Mouse (Mus musculus) spleen, postnatal 10 days (tissue): ENCODE results near the gene Arl6.
A peak's percentile ranks its signal among the peaks of the same experiment; 100 is the strongest.

Source experiments
- DNase-seq, 2 experiments: peaks; one replicate each; pipeline ENCODE4 v3.0.0; 2021 to 2022; ENCODE audit warnings: low spot score in 2 of 2

The Arl6 gene

DNA sequence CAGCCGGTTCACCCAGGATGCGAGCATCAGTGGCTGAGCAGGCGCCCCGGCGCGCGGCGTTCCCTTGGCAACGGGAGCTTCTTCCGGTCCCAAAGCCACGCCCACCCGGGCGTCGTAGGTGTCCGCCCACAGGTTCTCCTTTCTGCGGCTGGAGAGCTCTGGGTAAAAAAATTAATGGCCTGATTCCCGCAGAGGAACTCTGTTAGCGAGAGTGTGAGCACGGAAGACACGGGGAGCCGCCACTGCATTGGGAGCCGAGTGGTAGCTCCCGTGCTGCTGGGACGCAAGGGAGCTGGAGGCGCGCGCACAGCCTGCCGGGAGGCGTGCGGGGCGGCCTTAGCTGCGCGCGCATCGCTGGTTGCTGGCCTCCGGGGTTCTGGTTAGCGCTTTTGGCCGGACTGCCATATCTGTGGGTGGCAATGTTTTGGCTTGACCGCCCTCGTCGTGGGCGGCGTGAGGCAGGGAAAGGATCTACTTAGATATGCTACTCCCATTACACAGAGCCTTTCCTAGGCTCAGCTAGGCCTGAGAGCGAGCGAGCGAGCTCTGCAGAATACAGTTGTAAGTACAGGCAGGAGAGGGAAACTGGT is at the start of gene Arl6:
Gene Arl6, minus strand, starts transcription at position 290 of the 590 bp plus-strand sequence.
- peak; percentile 80 to 93 for DNase-seq

DNA sequence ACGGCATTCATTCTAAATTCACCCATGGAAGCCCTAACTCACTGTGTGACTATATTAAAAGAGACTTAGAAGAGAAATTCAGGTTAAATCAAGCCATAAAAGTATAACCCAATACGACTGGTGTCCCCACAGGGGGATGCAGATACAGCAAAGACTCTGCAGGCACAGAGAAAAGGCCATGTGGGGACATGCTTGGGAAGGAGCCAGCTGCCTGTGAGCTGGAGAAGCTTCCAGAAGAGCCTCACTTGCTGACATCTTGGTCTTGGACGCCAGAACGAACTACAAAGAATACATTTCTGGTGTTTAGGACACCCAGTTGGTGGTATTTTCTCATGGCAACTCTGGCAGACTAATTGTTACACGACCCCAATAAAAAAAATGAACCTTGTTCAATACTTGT is 45.9 kb upstream of the Arl6 start:
- no peak for DNase-seq

GRCm38 (mm10) chr16:59683434-59683833 is 44.2 kb upstream of the Arl6 start:
- peak; percentile 7 to 57 for DNase-seq

GRCm38 (mm10) chr16:59682216-59682891 is 43.2 kb upstream of the Arl6 start:
- DNase-seq = no peak

DNA sequence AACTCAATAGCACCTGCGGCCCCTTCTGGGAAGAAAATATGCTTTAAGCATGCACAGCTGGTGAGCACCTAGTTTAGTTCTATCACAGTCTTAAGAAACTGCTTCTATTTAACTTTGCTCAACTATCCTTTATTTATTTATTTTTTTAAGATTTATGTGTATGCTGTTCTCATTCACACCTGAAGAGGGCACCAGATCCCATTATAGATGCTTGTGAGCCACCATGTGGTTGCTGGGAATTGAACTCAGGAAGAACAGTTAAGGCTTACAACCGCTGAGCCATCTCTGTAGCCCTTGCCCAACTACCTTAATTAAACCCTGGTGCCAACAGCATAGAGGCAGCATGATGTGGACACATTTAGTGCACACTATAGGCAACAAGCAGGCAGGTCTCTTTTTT is 27.7 kb upstream of the Arl6 start:
- DNase-seq = no peak

GRCm38 (mm10) chr16:59643766-59644165 is 4.6 kb upstream of the Arl6 start:
- no peak for DNase-seq

DNA sequence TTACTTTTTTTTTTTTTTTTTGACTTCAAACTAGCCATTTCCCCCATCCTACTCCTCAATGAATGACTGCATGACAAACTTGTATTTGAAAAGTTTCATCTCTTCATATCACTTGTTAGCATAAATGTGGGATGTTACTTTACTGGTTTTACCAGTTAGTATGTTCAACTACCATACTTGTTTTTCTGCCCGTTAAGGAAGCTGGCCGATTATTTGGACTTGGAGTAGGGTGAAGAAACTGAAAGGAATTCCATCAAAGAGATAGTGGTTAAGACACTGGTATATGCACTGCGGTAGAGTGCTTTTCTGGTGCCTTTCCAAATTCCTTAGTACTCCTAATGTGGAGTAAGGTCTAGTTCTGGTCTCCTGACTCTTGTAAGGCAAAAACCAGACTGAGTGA is 794 bp upstream of the Arl6 start:
- no peak for DNase-seq

GRCm38 (mm10) chr16:59634598-59634997 is 4.6 kb downstream of the Arl6 start:
- DNase-seq = no peak

DNA sequence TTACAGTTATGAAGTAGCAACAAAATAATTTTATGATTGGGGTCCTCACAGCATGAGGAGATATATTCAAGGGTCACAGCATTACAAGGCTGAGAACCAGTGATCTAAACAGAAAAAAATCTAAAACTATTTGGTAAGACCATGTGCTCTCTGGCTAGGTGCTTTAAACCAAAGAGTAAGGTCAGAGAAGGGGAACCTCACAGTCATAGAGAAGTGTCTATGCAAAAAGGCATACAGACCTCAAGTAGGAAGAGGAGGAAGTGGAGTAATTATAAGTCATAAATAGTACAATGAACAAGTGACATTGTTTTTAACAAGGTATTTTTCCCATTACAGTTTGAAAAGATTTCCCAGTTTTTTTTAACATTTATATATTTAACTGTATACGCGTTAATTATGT is 17.6 kb downstream of the Arl6 start:
- DNase-seq = no peak

GRCm38 (mm10) chr16:59617167-59617566 is 22.0 kb downstream of the Arl6 start:
- no peak for DNase-seq

- DNase-seq = no peak
Observed at GRCm38 (mm10) chr16:59615675-59616074, 23.5 kb downstream of the Arl6 start.

DNA sequence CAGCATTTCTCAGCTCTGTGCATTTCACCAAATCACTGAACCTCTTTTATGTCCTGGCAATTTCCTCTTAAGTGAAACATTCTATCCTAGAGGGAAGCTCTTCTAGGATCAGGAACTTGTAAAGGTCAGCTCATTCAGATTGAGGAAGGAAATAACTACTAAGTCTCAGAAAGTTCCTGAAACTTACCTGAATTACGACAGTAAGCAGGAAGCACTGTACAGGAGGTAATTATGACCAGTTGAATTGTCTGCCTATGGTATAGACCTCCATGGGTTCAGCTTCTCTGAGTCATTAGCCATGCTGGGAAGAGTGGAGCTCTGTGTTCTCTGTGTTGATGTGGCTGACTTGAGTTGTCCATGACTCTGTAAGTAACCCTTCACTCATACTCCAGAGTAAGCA is 28.4 kb downstream of the Arl6 start:
- DNase-seq = no peak

GRCm38 (mm10) chr16:59604078-59604781 is 35.0 kb downstream of the Arl6 start:
- DNase-seq = no peak

GRCm38 (mm10) chr16:59600311-59601251 is 38.6 kb downstream of the Arl6 start, which contains the start of gene Crybg3:
Crybg3 (minus strand) TSS chr16:59600979.
- peak; percentile 20 to 45 for DNase-seq

DNA sequence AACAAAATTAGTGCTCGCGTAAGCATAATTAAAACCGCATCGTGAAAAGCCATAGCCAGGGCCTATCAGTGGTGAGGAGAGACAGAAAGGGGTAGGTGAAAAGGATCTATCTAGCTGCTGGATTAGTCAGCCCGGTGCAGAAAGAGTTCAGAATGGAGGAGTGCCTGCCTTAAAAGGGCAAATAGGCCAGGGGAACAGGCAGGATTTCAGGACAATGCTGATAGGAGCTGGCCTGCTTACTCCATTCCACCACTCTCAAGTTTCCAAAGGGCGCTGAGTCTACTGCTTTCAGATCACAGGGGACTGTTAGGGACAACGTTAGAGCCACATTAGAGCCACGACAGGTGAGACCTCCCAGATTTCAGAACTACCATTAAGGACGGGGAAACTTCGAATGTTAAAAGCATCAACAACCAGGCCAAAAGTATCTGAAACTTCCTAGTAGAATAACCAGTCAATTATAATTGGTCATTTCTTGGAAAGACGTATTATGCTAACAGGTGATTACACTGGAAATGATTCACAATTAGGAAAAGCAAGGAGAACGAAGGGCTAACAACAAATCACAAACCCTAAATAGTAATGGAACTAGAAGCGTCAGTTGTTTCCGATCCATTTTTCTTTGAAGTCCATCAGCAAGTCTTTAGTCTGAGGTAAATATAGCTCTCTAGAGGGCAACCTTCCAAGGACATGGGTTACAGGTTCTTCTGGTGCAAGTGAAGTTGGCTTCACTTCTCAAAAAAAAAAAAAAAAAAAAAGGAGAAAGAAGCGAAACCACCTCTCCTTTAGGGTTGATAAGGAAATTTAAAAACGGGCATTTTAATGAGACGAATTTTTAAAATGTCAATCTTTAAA is 39.6 kb downstream of the Arl6 start:
- no peak for DNase-seq

GRCm38 (mm10) chr16:59598997-59599396 is 40.2 kb downstream of the Arl6 start:
- no peak for DNase-seq

DNA sequence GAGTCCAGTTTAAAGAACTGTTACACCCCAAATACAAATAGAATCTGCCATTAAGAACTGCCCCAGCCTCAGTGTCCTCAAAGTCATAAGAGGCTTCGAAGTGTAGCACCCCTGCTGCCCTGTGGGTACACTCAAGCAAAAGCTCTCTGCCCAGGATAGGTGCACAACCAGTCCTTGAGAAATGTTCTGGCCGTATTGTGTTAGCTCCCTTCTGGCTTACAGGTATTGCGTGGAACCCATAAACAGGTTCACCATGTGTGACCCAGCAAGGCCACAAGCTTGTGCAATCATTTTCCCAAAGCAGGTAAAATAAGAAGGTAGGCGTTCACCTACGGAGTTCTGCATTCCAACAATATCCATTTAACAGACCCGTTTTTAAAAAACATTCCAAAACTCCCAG is 41.9 kb downstream of the Arl6 start:
- DNase-seq = no peak

GRCm38 (mm10) chr16:59594714-59595113 is 44.5 kb downstream of the Arl6 start:
- no peak for DNase-seq

- no peak for DNase-seq
Observed at GRCm38 (mm10) chr16:59590790-59591189, 48.4 kb downstream of the Arl6 start.

DNA sequence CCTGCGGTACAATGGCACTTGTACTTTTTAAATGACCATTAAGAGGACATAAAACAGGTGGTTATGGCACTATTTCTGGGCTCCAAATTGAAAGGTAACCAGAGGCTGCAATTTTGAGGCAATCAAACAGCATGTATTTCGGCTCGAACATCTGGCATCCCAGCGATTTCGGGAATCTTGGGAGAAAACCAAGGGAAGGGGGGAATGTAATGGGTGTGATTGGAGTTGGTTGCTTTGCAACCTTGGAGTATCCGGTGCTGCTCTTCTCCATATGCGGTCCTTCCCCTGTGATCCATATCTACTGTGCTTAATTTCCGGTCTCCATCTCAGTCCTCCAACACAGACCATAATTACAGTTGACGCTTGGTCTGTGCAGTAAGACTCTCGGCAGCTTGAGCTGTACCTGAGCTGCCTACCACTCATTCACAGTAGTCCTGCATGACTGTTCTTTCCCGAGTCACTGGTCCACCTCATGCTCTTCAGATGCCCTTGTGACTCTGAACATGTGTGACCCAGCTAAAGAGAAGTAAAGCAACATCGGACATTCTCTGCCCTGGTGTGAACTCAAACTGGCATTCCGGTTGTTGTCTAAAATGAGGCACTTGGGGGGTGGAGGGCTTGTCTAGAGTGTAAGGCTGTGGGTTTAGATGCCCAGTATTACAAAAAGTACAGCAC is 50.7 kb downstream of the Arl6 start:
- DNase-seq = no peak
